Mouse (Mus musculus) erythroblast, embryonic 14.5 days (primary cell): ENCODE results near the gene 1110017D15Rik. TPM values are rescaled to one million over a fixed set of nuclear protein-coding genes. Genes with fewer than 3 reads are reported as not detected.

ENCODE experiments used
- H3K27me3 ChIP-seq: 2 replicates; pipeline ENCODE4 v1.6.1; 2012; ENCODE audit warnings: inconsistent platforms; ENCODE audit not compliant: control insufficient read depth
- H3K36me3 ChIP-seq: 2 replicates; pipeline ENCODE4 v1.6.1; 2012; ENCODE audit warnings: mild to moderate bottlenecking, inconsistent platforms; ENCODE audit not compliant: control insufficient read depth
- H3K4me1 ChIP-seq: 2 replicates; pipeline ENCODE4 v1.6.1; 2012; ENCODE audit warnings: inconsistent platforms; ENCODE audit not compliant: control insufficient read depth
- H3K4me3 ChIP-seq: replicated peaks from 2 replicates; pipeline ENCODE3; 2012; ENCODE audit warnings: moderate library complexity, mild to moderate bottlenecking, inconsistent platforms
- H3K9me3 ChIP-seq: 2 replicates; pipeline ENCODE4 v1.6.1; 2012; ENCODE audit warnings: low read length, inconsistent platforms, mixed read lengths; ENCODE audit not compliant: control insufficient read depth
- GATA1 ChIP-seq: IDR thresholded peaks from 2 replicates; pipeline ENCODE4 v1.6.1; 2012; ENCODE audit warnings: low read length, inconsistent platforms, mixed read lengths
- TAL1 ChIP-seq: IDR thresholded peaks from 3 replicates; pipeline ENCODE4 v1.6.1; 2012; ENCODE audit warnings: low read length, inconsistent platforms, mixed read lengths
- polyA plus RNA-seq: library from polyadenylated mRNA; stranded (reverse); fragments of >175 nt; gene quantifications from 2 replicates; pipeline ENCODE4 v1.2.3, GENCODE M21; 2012

1110017D15Rik gene
- polyA plus RNA-seq, 1 experiment = not detected

DNA sequence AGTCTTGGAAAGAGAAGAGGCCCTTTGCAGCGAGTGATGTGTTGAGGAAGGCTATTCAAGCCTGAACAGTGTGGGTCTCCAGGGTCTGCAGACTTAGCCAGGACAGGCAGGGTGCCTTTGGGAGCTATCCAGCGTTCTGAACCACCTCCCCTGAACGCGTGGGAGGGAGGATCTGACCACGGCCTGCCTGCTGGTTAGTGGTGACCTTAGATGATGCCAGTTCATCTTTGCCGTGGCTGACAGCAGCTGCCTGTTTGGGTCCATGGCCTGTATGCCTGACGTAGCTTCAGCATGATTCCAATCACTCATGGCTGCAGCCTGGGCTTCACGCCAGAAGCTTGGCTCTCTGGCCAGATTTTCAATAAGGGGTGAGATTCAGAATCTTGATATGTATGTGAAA lies 28.9 kb upstream of the 1110017D15Rik start:
- Histone ChIP-seq H3K27me3 (no peaks in the 10 kb centered on the region), H3K4me3 (no peak overlapping the region), H3K4me1 (no peaks in the 10 kb centered on the region), H3K36me3 (no peaks in the 10 kb centered on the region), H3K9me3 (no peaks in the 10 kb centered on the region)
- TF ChIP-seq GATA1 (no peak), TAL1 (no peak)

DNA sequence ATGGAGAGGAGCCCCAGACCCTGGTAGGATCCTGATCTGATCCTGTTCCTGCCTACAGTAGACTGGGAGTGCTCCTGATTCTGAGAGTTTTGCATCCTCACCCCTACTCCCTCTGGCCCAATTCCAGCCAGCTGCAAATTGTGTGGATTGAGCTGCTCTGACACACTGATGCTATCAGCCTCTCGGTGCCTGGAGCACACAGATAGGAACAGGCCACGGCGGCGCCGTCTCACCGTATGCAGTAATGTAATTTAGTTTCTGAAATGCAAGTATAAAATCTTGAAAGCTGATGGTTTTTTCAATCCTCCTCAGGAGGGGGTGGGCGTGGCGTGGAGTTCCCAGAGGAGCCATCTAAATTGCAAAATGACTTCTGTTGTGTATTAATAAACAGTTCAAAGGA lies 25.0 kb upstream of the 1110017D15Rik start:
- Histone ChIP-seq H3K27me3 (no peaks in the 10 kb centered on the region), H3K36me3 (no peaks in the 10 kb centered on the region), H3K4me3 (no peak overlapping the region), H3K4me1 (no peaks in the 10 kb centered on the region), H3K9me3 (no peaks in the 10 kb centered on the region)
- TF ChIP-seq TAL1 (no peak), GATA1 (no peak)

DNA sequence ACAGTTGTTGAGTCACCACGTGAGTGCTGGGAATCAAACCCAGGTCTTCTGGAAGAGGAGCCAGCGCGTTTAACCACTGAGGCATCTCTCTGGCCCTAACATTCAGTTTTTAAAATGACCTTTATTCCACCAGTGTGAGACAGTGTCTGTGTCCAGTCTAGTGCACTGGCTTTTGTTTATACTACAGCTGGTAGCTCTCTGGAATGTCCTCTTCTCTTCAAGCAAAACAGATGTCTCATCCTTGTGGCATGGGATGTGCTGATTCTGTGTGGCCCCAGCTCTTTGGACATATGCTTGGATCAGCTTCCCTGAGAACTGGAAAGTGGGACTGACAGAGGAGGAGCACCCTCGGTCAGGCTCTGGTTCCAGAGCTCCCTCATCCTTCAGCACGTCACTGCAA lies 17.7 kb upstream of the 1110017D15Rik start:
- Histone ChIP-seq H3K4me1 (no peaks in the 10 kb centered on the region), H3K9me3 (no peaks in the 10 kb centered on the region), H3K36me3 (no peaks in the 10 kb centered on the region), H3K4me3 (no peak overlapping the region), H3K27me3 (no peaks in the 10 kb centered on the region)
- no peak for TF ChIP-seq TAL1
- no peak for TF ChIP-seq GATA1

DNA sequence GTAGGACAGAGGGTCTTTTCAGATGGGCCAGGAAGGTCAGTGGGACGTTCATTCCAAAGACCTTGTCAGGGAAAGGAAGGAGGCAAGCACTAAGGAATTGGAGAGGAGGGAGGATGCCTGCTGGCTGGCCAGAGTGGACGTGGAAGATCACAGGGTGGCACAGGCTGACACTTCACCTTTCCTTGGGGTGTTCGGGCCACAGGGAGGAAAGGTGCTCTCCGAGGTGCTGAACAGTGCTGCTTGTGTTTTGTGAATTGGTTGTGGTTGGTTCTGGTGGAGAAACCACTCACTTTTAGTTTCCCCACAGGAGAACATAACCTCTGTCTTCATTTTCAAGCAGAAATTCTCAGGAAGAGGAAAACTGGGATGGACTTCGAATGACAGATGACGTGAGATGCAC lies 15.3 kb upstream of the 1110017D15Rik start:
- no peaks in the 10 kb centered on the region for H3K27me3 ChIP-seq
- no peaks in the 10 kb centered on the region for H3K9me3 ChIP-seq
- no peaks in the 10 kb centered on the region for H3K36me3 ChIP-seq
- no peaks in the 10 kb centered on the region for H3K4me1 ChIP-seq
- no peak for TF ChIP-seq GATA1
- no peak for TF ChIP-seq TAL1
- no peak overlapping the region for H3K4me3 ChIP-seq

DNA sequence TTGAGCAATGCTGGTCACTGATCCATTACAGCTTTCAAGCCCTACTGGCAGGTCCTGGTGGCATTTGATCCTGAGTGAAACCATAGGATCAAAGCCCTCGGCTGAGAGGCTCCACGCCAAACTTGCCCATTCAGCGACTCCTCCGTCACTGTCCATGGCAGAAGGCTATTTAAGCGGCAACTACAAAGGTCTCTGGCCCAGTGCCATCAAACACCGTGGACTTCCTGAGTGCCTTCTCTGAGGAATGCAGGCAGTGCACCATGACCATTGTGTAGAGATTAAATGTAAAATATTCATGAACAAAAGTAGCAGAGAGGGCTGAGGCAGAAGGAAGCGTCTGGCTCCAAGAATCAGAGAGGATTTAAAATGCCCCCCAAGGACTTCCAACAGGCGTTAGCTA lies 10.9 kb upstream of the 1110017D15Rik start:
- TF ChIP-seq TAL1 (no peak), GATA1 (no peak)
- Histone ChIP-seq H3K36me3 (no peaks in the 10 kb centered on the region), H3K4me1 (no peaks in the 10 kb centered on the region), H3K9me3 (no peaks in the 10 kb centered on the region), H3K4me3 (no peak overlapping the region), H3K27me3 (no peaks in the 10 kb centered on the region; the same call in 1 of the 2 replicates)

DNA sequence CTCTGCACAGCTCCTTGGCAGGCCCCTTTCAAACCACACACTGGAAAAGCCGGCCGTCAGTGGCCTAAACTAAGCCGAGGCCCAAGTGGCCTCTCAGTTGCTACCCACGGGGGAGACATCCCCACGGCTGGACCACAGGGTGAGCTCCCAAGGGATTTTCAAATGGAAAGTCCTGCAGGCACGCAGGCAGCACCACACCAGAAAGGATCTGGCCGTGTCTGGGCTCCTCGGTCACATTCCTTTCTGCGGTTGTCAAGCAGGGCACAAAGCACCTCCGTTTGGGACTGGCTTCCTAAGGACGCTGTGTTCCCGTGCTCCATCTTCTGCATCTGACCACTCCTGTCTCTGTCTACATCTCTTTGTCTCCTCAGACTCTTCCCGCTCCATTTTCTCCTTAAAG lies 9.9 kb upstream of the 1110017D15Rik start:
- no peaks in the 10 kb centered on the region; the same call in 1 of the 2 replicates for H3K27me3 ChIP-seq
- H3K4me3 ChIP-seq = no peak overlapping the region
- no peaks in the 10 kb centered on the region for H3K9me3 ChIP-seq
- TF ChIP-seq TAL1 (no peak), GATA1 (no peak)
- H3K36me3 ChIP-seq = no peaks in the 10 kb centered on the region
- no peaks in the 10 kb centered on the region for H3K4me1 ChIP-seq

DNA sequence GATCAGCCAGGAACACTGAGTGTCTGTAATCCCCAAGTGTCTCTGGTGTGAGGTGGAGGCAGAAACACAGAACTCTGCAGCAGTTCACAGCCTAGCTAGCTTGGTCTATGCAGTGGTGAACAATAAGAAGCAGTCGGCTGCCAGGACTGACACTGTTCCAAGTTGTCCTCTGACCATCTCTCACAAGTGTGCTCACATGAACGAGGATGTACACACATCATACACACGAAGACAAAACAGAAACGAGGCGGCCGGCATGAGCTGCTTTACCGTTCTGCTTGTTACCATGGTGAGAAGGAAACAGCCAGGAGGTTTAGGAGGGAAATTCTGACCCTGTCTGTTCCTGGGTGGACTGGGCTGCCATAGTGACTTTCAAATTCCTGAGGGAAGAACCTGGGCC lies 9.4 kb upstream of the 1110017D15Rik start:
- no peaks in the 10 kb centered on the region; the same call in 1 of the 2 replicates for H3K27me3 ChIP-seq
- TF ChIP-seq TAL1 (no peak), GATA1 (no peak)
- H3K4me1 ChIP-seq = no peaks in the 10 kb centered on the region
- no peak overlapping the region for H3K4me3 ChIP-seq
- no peaks in the 10 kb centered on the region for H3K9me3 ChIP-seq
- no peaks in the 10 kb centered on the region for H3K36me3 ChIP-seq

DNA sequence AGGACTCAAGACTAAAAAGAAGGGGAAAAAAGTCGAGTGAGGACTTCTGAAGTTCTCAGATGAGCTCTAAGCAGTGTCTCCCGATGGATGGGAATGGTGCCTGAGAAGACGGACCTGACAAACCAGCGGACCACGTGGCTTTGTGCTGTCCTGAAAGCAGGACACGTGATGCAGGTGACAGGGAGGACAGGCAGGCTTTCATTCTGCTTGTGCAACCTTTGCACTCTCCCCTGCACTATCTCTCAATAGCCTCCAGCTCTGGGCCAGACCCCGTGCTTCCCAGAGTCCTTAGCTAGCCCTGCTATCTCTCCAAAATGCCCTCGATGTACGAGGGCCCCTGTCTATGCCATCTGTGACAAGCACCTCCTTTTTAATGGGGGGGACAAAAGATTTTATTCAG lies 7.7 kb upstream of the 1110017D15Rik start:
- Histone ChIP-seq H3K36me3 (no peaks in the 10 kb centered on the region), H3K9me3 (no peaks in the 10 kb centered on the region), H3K4me1 (no peaks in the 10 kb centered on the region), H3K4me3 (no peak overlapping the region), H3K27me3 (peaks cover 2% of the 10 kb centered on the region)
- no peak for TF ChIP-seq GATA1
- TF ChIP-seq TAL1 = no peak

DNA sequence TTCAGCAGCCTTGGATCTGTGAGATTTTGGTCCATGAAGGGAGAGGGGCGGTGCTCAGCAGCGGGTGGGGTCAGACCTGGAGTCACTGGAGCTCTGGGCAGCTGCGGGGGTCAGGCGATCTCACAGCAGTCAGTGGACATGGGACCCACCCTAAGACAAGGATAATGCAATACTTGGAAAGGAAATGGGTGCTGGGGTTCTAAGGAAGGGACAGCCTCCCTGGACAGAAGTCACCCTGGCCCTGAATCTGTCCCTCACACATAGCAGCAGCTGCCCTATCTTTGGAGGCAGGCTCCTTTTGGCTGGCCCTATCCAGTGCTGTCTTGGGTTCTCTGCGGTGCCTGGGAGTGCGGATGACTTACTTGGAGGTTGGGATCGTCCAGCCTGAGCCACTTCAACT lies 6.7 kb upstream of the 1110017D15Rik start:
- Histone ChIP-seq H3K36me3 (no peaks in the 10 kb centered on the region), H3K9me3 (no peaks in the 10 kb centered on the region), H3K4me1 (no peaks in the 10 kb centered on the region), H3K27me3 (peaks cover 2% of the 10 kb centered on the region), H3K4me3 (no peak overlapping the region)
- TF ChIP-seq GATA1 (no peak), TAL1 (no peak)

DNA sequence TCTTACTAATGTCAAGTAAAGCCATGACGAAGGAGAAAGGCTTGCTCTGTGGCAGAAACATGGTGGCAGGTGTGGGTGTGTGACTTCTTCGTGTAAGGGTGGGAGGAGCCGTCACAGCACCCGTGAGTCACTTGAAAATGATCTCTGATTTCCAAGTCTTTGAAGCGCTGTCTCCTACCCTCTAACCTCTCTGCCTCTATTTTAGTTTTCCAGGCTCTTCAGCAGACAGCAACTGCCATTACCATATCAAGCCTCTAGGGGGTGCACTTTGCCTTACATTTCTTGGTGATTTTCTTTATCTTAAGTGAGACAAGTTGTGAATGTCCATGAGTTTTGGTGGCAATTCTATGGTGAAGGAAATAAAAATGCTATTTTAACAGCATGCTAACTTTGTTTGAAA lies 5.7 kb upstream of the 1110017D15Rik start:
- peaks cover 2% of the 10 kb centered on the region for H3K27me3 ChIP-seq
- TF ChIP-seq TAL1 = no peak
- TF ChIP-seq GATA1 = no peak
- H3K36me3 ChIP-seq = no peaks in the 10 kb centered on the region
- H3K9me3 ChIP-seq = no peaks in the 10 kb centered on the region
- H3K4me3 ChIP-seq = no peak overlapping the region
- no peaks in the 10 kb centered on the region for H3K4me1 ChIP-seq
